Mouse (Mus musculus): ENCODE results near the gene Gja5.

GRCm38 (mm10) chr3:97058704-97059103, 154.2 kb downstream of the Gja5 start:
- TF ChIP-seq CTCF (IDR thresholded peaks at IDR 0.05; ENCODE audit: borderline replicate concordance, control insufficient read depth, extremely low read depth, insufficient read depth, low read length, poor library complexity), result no peak
- no peak for TF ChIP-seq POLR2A (IDR thresholded peaks at IDR 0.05; ENCODE audit: control insufficient read depth, extremely low read depth, insufficient read depth, low read length, poor library complexity)
